17 mouse cellular contexts compared by ENCODE assay signal in the genomic region with DNA sequence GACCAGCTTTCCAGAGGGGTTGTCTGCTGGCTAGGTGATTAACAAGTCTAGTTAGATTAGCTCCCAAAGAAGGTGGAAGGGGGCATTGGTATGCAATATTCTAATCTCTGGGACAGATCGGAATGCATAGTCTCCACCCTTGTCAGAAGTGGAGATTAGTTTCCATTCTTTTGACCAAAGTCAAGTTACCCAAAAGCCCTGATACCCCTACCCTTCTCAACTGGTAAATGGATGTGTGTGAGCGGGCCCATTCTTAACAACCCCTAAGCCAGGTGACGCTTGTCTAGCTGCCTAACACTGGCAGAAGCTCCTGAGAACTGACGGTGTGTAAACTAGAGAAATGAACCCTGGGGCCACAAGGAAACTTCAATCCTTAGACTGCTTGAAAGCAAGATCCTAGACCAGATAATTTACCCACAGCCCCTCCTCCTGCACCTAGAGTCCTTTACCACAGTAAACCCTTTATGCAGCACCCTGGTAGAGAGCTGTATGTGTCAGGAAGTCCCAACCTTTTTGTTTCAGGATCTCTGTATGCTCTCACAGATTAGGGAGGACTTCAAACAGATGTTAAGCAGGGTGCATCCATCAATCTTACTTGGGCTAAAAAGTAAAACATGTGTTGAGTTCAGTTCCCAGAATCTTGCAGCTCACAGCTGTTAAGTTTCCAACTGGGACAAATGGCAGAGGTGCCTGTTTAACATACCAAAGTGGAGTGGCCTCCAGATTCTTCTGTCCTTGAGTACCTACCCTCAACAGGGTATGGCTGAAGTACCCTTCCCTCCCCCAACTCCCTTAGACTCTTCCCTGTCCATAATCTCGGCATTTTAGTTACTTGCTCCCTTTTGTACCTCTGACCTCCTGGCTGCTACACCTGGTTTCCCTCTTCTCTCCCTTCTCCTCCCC. TPM values are rescaled to one million over a fixed set of nuclear protein-coding genes. Genes with fewer than 3 reads are reported as not detected.
DNase-seq lines count a peak whose midpoint lies in the region; ATAC-seq and TF ChIP-seq lines count a peak whose summit lies in the region.
"Had no signal": no experiment of that assay in that cellular context is flagged by ENCODE, and none has a peak within 500 bp of the region (broad histone marks: within the 10 kb centered on the region; RNA-seq: fewer than 3 reads in every experiment).

No protein-coding gene starts in this region.

- H3K4me2 ChIP-seq in heart, embryonic 16.5 days (ENCODE audit: low read depth, low read length): no peak overlapping the region
- peak overlapping the region; percentile 53; the same call in 1 of the 2 replicates for H3K4me2 ChIP-seq in intestine, embryonic 16.5 days (ENCODE audit: low read depth, low read length)
- H3K4me2 ChIP-seq: midbrain, embryonic 15.5 days had no signal

- H3K9me3 ChIP-seq in heart, embryonic 16.5 days (replicated peaks; ENCODE audit: control insufficient read depth, low read length): no peaks in the 10 kb centered on the region
- no peaks in the 10 kb centered on the region for H3K9me3 ChIP-seq in intestine, embryonic 16.5 days (ENCODE audit: control insufficient read depth, low read length)
- H3K9me3 ChIP-seq: midbrain, embryonic 15.5 days had no signal

- peaks cover 3% of the 10 kb centered on the region for H3K27me3 ChIP-seq in heart, embryonic 16.5 days (ENCODE audit: control insufficient read depth, insufficient read depth, low read length)
- H3K27me3 ChIP-seq in intestine, embryonic 16.5 days (replicated peaks; ENCODE audit: control insufficient read depth, insufficient read depth, low read length): peaks cover 3% of the 10 kb centered on the region; the same call in 1 of the 2 replicates
- H3K27me3 ChIP-seq in kidney, adult 2 months (replicated peaks; ENCODE audit: control insufficient read depth, insufficient read depth, low read length): no peaks in the 10 kb centered on the region

- H3K27ac ChIP-seq in heart, embryonic 16.5 days (ENCODE audit: low read length): no peak overlapping the region
- H3K27ac ChIP-seq in intestine, embryonic 16.5 days (ENCODE audit: low read length): no peak overlapping the region
- H3K27ac ChIP-seq in kidney, adult 2 months (ENCODE audit: insufficient read depth, low read depth, low read length): no peak overlapping the region
- H3K27ac ChIP-seq: midbrain, embryonic 15.5 days had no signal

- 43% methylated on average over 5 of the region's 5 CpGs for WGBS in heart, embryonic 16.5 days
- 38% methylated on average over 5 of the region's 5 CpGs for WGBS in intestine, embryonic 16.5 days
- WGBS in kidney, adult 2 months: 62% methylated on average over 5 of the region's 5 CpGs

- no peak for TF ChIP-seq POLR2A in kidney, adult 2 months (IDR thresholded peaks at IDR 0.05; ENCODE audit: low read depth, low read length)

- TF ChIP-seq CTCF in kidney, adult 2 months (conservative IDR thresholded peaks at IDR 0.05; ENCODE audit: insufficient read depth, insufficient read length, low read depth, low read length): no peak

- no peaks in the 10 kb centered on the region for H3K36me3 ChIP-seq in heart, embryonic 16.5 days (ENCODE audit: control insufficient read depth, insufficient read depth)
- no peaks in the 10 kb centered on the region for H3K36me3 ChIP-seq in intestine, embryonic 16.5 days (ENCODE audit: control insufficient read depth, insufficient read depth, low read length)
- H3K36me3 ChIP-seq in kidney, adult 2 months (ENCODE audit: control insufficient read depth, insufficient read depth, low read length): no peaks in the 10 kb centered on the region
- H3K36me3 ChIP-seq: midbrain, embryonic 15.5 days had no signal

- H3K9ac ChIP-seq in heart, embryonic 16.5 days (ENCODE audit: low read length): no peak overlapping the region
- no peak overlapping the region for H3K9ac ChIP-seq in intestine, embryonic 16.5 days (ENCODE audit: low read depth, low read length)
- H3K9ac ChIP-seq: midbrain, embryonic 15.5 days had no signal

- DNase-seq in heart, adult 11 months: no peak
- DNase-seq in CD4-positive helper T cell, adult 2 months (ENCODE audit: low read depth, low spot score): peak; percentile 69
- DNase-seq in ZHBTc4 (ENCODE audit: low read depth, low spot score): peak; percentile 91
- DNase-seq in layer of hippocampus, postnatal 14 days (ENCODE audit: low spot score in 2 of 2): no peak
- no peak for DNase-seq in kidney, adult 2 months
- no peak for DNase-seq in testis, postnatal 14 days (ENCODE audit: low spot score)
- DNase-seq: cerebellum, postnatal 14 days; kidney, adult 8-10 months had no signal

- H3K4me1 ChIP-seq in heart, embryonic 16.5 days (ENCODE audit: control insufficient read depth, insufficient read depth, low read length): peaks cover 7% of the 10 kb centered on the region
- peaks cover 14% of the 10 kb centered on the region; the same call in 1 of the 2 replicates for H3K4me1 ChIP-seq in intestine, embryonic 16.5 days (ENCODE audit: control insufficient read depth, insufficient read depth, low read length)
- H3K4me1 ChIP-seq in kidney, adult 2 months (ENCODE audit: control insufficient read depth, insufficient read depth, low read length): peaks cover 4% of the 10 kb centered on the region; the same call in 1 of the 2 replicates
- H3K4me1 ChIP-seq: midbrain, embryonic 15.5 days had no signal

- no peak overlapping the region for H3K4me3 ChIP-seq in heart, embryonic 16.5 days (ENCODE audit: low read length)
- H3K4me3 ChIP-seq in intestine, embryonic 16.5 days (ENCODE audit: low read length): no peak overlapping the region
- H3K4me3 ChIP-seq in kidney, adult 2 months (ENCODE audit: insufficient read depth, low read depth, low read length): no peak overlapping the region
- H3K4me3 ChIP-seq: erythroblast, embryonic 14.5 days; midbrain, embryonic 15.5 days had no signal

- peak; percentile 41; the same call in 1 of the 2 replicates for ATAC-seq in heart, embryonic 16.5 days (replicated peaks; ENCODE audit: extremely low read depth, insufficient read depth, low FRiP score)
- peak; percentile 53 for ATAC-seq in intestine, embryonic 16.5 days
- ATAC-seq: midbrain, embryonic 15.5 days had no signal

RNA-seq across cellular contexts. Expression of a gene that starts 1.5 kb away (rescaled TPM):
- not detected in 2 replicates for polyA plus RNA-seq in heart, embryonic 16.5 days (2015; fragmentation: Nextera tagmentation; extraction: Ambion mirVana)
- not detected in 2 replicates for polyA plus RNA-seq in intestine, embryonic 16.5 days (2015; fragmentation: Nextera tagmentation; extraction: Ambion mirVana)
- not detected for total RNA-seq in layer of hippocampus, postnatal 14 days (2021)
- 0.25 TPM in 1 of 2 replicates, not detected in the other for polyA plus RNA-seq in kidney, adult 2 months (2012; rRNA removed)
- total RNA-seq: layer of hippocampus, postnatal 36 days; liver, adult 2 months had no signal
- polyA plus RNA-seq: C2C12; erythroblast, embryonic 14.5 days; liver, adult 2 months had no signal

RNA-seq across cellular contexts. Expression of a gene that starts 6.8 kb away (rescaled TPM):
- polyA plus RNA-seq in heart, embryonic 16.5 days (2015; fragmentation: Nextera tagmentation; extraction: Ambion mirVana): 0.30 and 0.37 TPM in 2 replicates
- polyA plus RNA-seq in intestine, embryonic 16.5 days (2015; fragmentation: Nextera tagmentation; extraction: Ambion mirVana): 0.16 and 0.22 TPM in 2 replicates
- total RNA-seq in layer of hippocampus, postnatal 14 days (2021): 1 to 10 TPM; 2.1 to 3.0 TPM
- polyA plus RNA-seq in kidney, adult 2 months (2012; rRNA removed): 0.03 and 0.08 TPM in 2 replicates
- total RNA-seq: gastrocnemius, adult 18-20 months; liver, adult 2 months had no signal
- polyA plus RNA-seq: erythroblast, embryonic 14.5 days; heart, postnatal 0 days; liver, adult 2 months had no signal

RNA-seq across cellular contexts. Expression of a gene that starts 18.5 kb away (rescaled TPM):
- polyA plus RNA-seq in heart, embryonic 16.5 days (2015; fragmentation: Nextera tagmentation; extraction: Ambion mirVana): 30.3 and 31.9 TPM in 2 replicates
- 41.3 and 43.2 TPM in 2 replicates for polyA plus RNA-seq in intestine, embryonic 16.5 days (2015; fragmentation: Nextera tagmentation; extraction: Ambion mirVana)
- total RNA-seq in layer of hippocampus, postnatal 14 days (2021): 10 to 100 TPM; 33.4 to 34.3 TPM
- polyA plus RNA-seq in kidney, adult 2 months (2012; rRNA removed): 2.0 and 3.0 TPM in 2 replicates
- total RNA-seq: gastrocnemius, adult 18-20 months had no signal
- polyA plus RNA-seq: erythroblast, embryonic 14.5 days had no signal

RNA-seq across cellular contexts. Expression of a gene that starts 24.1 kb away (rescaled TPM):
- 7.8 and 9.3 TPM in 2 replicates for polyA plus RNA-seq in heart, embryonic 16.5 days (2015; fragmentation: Nextera tagmentation; extraction: Ambion mirVana)
- 6.1 and 6.6 TPM in 2 replicates for polyA plus RNA-seq in intestine, embryonic 16.5 days (2015; fragmentation: Nextera tagmentation; extraction: Ambion mirVana)
- 1 to 10 TPM; 5.6 to 5.9 TPM for total RNA-seq in layer of hippocampus, postnatal 14 days (2021)
- polyA plus RNA-seq in kidney, adult 2 months (2012; rRNA removed): 3.1 and 4.2 TPM in 2 replicates

RNA-seq across cellular contexts. Expression of a gene that starts 24.1 kb away (rescaled TPM):
- 41.6 and 43.7 TPM in 2 replicates for polyA plus RNA-seq in heart, embryonic 16.5 days (2015; fragmentation: Nextera tagmentation; extraction: Ambion mirVana)
- polyA plus RNA-seq in intestine, embryonic 16.5 days (2015; fragmentation: Nextera tagmentation; extraction: Ambion mirVana): 68.5 and 72.2 TPM in 2 replicates
- total RNA-seq in layer of hippocampus, postnatal 14 days (2021): 10 to 100 TPM; 29.3 to 34.2 TPM
- polyA plus RNA-seq in kidney, adult 2 months (2012; rRNA removed): 26.5 and 33.7 TPM in 2 replicates

Comparison
In these comparisons a context has a peak if more than half of its experiments do, and no peak if none do; other contexts are left out.
1. DNase-seq: peak in CD4-positive helper T cell, adult 2 months (single experiment) and ZHBTc4 (single experiment); none in heart, adult 11 months (single experiment), layer of hippocampus, postnatal 14 days (0 of 2), kidney, adult 2 months (single experiment) and testis, postnatal 14 days (single experiment).